Mouse (Mus musculus) cerebellum, adult 8-10 months (tissue): ENCODE results near the gene Insc.

Experiments used
- DNase-seq: peaks from one replicate; pipeline ENCODE4 v3.0.0; 2022

Insc gene

GRCm38 (mm10) chr7:114765273-114765672, 21.8 kb downstream of the Insc start:
- no peak for DNase-seq

- no peak for DNase-seq
Measured at GRCm38 (mm10) chr7:114766523-114766922, 23.0 kb downstream of the Insc start.

GRCm38 (mm10) chr7:114768516-114768915, 25.0 kb downstream of the Insc start:
- DNase-seq, result no peak

GRCm38 (mm10) chr7:114769041-114769440, 25.5 kb downstream of the Insc start:
- DNase-seq, result no peak

GRCm38 (mm10) chr7:114770586-114770985, 27.1 kb downstream of the Insc start:
- no peak for DNase-seq

GRCm38 (mm10) chr7:114771801-114772200, 28.3 kb downstream of the Insc start:
- DNase-seq, result no peak

- no peak for DNase-seq
Measured at GRCm38 (mm10) chr7:114773781-114774180, 30.3 kb downstream of the Insc start.

GRCm38 (mm10) chr7:114775856-114776255, 32.4 kb downstream of the Insc start:
- no peak for DNase-seq

GRCm38 (mm10) chr7:114778156-114778770, 34.8 kb downstream of the Insc start:
- DNase-seq, result no peak

GRCm38 (mm10) chr7:114779056-114779660, 35.7 kb downstream of the Insc start:
- DNase-seq, result no peak

GRCm38 (mm10) chr7:114783291-114783690, 39.8 kb downstream of the Insc start:
- no peak for DNase-seq

- DNase-seq, result no peak
Measured at GRCm38 (mm10) chr7:114791087-114791486, 47.6 kb downstream of the Insc start.

- no peak for DNase-seq
Measured at GRCm38 (mm10) chr7:114792026-114792425, 48.5 kb downstream of the Insc start.

GRCm38 (mm10) chr7:114794400-114794799, 50.9 kb downstream of the Insc start:
- no peak for DNase-seq

- DNase-seq, result no peak
Measured at GRCm38 (mm10) chr7:114802576-114802975, 59.1 kb downstream of the Insc start.

GRCm38 (mm10) chr7:114805311-114805710, 61.8 kb downstream of the Insc start:
- DNase-seq, result no peak

GRCm38 (mm10) chr7:114807343-114807742, 63.8 kb downstream of the Insc start:
- no peak for DNase-seq

GRCm38 (mm10) chr7:114808341-114808740, 64.8 kb downstream of the Insc start:
- DNase-seq, result no peak

- DNase-seq, result peak; percentile 66
Measured at GRCm38 (mm10) chr7:114817291-114817806, 73.9 kb downstream of the Insc start.

- no peak for DNase-seq
Measured at GRCm38 (mm10) chr7:114817879-114818278, 74.4 kb downstream of the Insc start.

- no peak for DNase-seq
Measured at GRCm38 (mm10) chr7:114818351-114818750, 74.9 kb downstream of the Insc start.

- DNase-seq, result no peak
Measured at GRCm38 (mm10) chr7:114818836-114819235, 75.3 kb downstream of the Insc start.

- no peak for DNase-seq
Measured at GRCm38 (mm10) chr7:114822736-114823135, 79.2 kb downstream of the Insc start.

GRCm38 (mm10) chr7:114827360-114827759, 83.9 kb downstream of the Insc start:
- DNase-seq, result no peak
